Mouse (Mus musculus): ENCODE measurements around the gene St6galnac3. TPM values are rescaled to one million over a fixed set of nuclear protein-coding genes. Genes with fewer than 3 reads are reported as not detected.

St6galnac3 gene
- polyA plus RNA-seq, 1 experiment from 2014 or later: 38.4 TPM

DNA sequence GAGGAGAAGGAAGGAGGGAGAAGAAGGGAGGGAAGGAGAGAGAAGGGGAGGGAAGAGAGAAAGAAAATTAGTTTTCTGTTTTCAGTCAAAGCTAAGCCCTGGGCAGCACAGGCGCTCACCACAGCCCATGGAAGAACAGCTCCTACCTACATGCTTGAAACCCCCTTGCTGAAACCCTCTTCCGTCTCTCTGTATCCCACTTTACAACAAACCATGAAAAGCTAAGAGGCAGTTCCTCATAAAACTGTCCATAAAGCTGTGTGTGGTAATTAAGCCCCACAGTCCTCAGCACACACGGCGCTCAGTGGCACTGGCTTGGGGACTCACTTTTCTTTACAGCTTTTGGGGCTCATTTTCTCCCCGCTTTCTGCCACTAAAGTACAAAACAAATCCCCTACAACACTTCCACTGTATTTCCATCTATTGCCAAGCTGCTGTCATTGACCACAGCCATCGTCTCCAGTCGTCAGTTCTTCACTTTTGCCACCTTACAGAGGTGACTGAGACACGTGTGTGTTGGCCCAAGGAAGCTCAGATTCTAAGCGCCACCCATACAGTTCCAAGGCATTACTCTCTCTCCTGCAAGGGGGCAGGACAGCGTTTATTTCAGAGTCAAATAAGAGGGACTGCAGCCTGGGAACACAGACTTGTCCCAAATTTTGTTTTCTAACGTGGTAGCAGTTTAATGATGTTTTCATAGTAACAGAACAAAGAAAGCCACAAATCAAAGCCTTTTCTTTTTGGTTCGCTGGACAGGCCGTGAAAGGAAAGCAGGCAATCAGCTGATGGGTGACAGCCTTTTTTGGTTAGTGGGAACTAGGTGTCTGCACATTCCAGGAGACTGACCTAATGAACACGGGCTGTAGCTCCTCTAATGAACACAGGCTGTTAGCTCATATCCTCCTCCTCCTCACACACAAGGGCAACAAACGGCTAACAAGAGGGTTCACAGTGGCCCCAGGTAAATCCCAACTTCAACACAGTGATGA is 22.9 kb downstream of the St6galnac3 start:
- WGBS: 56% methylated on average over 15 of the region's 15 CpGs
- no peak overlapping the region for H3K4me3 ChIP-seq
- H3K9me3 ChIP-seq: no peaks in the 10 kb centered on the region
- no peaks in the 10 kb centered on the region for H3K27me3 ChIP-seq (ENCODE audit: insufficient read depth, poor library complexity, severe bottlenecking)
- DNase-seq (ENCODE audit: low spot score): no peak
- H3K36me3 ChIP-seq: peaks cover 3% of the 10 kb centered on the region; the same call in 1 of the 2 replicates
- H3K27ac ChIP-seq: peak overlapping the region; percentile 79
- peaks cover 58% of the 10 kb centered on the region for H3K4me1 ChIP-seq

DNA sequence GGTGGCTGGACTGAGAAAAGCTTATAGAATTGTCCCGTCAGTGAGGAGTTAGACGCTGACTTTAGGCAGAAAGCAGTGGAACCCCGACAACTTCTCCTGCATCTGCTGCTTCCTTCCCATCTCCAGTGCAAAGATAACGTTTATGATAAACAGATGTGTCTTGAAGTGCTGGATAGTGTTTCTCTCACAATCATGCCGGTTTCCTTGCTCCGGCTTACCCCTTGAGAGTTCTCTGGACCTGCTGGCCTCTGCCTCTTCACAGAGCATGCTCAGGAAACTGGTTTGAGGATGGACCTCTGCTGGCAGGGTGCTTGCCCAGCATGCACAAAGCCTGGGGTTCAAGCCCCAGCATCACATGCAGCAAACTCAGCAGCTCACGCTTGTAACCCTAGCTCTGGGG is 23.8 kb downstream of the St6galnac3 start:
- Histone ChIP-seq H3K36me3 (peaks cover 3% of the 10 kb centered on the region; the same call in 1 of the 2 replicates), H3K4me3 (no peak overlapping the region), H3K27ac (peak overlapping the region; percentile 79), H3K4me1 (peaks cover 55% of the 10 kb centered on the region), H3K9me3 (no peaks in the 10 kb centered on the region), H3K27me3 (ENCODE audit: insufficient read depth, poor library complexity, severe bottlenecking) (no peaks in the 10 kb centered on the region)
- no peak for DNase-seq (ENCODE audit: low spot score)
- WGBS: 37% methylated on average over 7 of the region's 7 CpGs

DNA sequence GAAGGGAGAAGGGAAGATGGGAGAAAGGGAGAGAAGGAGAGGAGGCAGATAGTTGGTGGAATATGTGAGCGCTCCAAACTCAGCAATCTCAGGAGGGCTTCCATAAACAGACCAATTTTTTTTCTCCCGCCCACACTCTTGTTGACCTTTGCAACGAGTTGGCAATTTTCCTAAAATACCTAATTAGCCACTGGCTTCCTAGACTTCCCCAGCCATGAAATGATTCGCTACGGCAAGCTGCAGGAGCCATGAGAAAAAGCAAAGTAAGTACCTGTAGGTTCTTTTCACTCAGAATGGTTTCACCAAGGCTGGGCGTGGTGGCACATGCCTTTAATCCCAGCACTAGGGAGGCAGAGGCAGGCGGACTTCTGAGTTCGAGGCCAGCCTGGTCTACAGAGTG is 25.9 kb downstream of the St6galnac3 start:
- no peaks in the 10 kb centered on the region for H3K27me3 ChIP-seq (ENCODE audit: insufficient read depth, poor library complexity, severe bottlenecking)
- peaks cover 3% of the 10 kb centered on the region; the same call in 1 of the 2 replicates for H3K36me3 ChIP-seq
- no peaks in the 10 kb centered on the region for H3K9me3 ChIP-seq
- no peak for DNase-seq (ENCODE audit: low spot score)
- H3K27ac ChIP-seq: no peak overlapping the region
- WGBS: 80% methylated on average over 8 of the region's 8 CpGs
- no peak overlapping the region for H3K4me3 ChIP-seq
- H3K4me1 ChIP-seq: peaks cover 55% of the 10 kb centered on the region

DNA sequence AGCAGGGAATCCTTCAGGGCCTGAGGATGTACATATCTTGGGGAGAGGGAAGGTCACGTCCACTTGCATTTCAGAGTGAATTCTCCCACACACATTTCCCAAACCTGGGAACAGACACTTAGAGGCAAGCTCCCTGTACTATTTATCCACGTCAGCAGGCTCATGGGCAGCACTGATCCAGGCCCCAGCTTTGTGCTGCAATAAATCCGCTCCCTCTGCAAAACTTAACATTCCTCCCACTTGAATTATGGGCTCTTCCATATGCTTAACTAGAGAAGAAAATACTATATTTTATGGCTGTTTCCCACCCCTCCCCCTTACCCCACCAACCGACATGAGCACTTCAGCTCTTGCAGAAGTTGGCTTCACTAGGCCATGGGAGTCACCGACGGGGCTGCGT is 32.0 kb downstream of the St6galnac3 start:
- WGBS: 60% methylated on average over 7 of the region's 7 CpGs
- Histone ChIP-seq H3K36me3 (no peaks in the 10 kb centered on the region), H3K27me3 (ENCODE audit: insufficient read depth, poor library complexity, severe bottlenecking) (no peaks in the 10 kb centered on the region), H3K27ac (peak overlapping the region; percentile 77), H3K4me3 (no peak overlapping the region), H3K4me1 (peaks cover 61% of the 10 kb centered on the region), H3K9me3 (no peaks in the 10 kb centered on the region)
- no peak for DNase-seq (ENCODE audit: low spot score)

DNA sequence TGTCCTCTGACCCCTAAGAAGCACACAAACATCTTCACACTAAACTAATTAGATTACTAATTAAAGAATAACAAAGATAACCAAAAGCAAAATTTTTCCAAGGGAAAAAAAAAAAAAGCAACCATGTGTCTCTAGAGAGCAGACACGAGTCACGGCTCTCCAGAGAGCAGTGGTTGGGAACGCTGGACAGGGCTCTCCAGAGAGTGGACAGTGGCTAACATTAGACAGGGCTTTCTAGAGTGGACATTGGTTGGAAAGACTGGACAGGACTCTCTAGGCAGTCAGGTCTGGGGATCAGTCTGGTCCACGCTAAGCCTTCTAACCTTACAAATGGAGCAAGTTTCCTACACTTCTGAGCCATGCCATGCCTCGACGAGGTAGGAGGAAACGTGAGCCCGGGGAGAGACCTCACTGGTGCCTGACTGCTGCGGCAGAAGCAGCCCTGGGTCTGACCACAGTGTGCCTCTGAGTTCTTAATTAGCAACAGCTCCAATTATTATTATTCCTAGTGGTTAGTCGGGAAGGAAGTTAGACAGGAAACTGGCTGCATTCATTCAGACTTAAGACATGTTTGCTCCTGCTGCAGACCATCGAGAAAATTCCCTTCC is 32.7 kb downstream of the St6galnac3 start:
- H3K36me3 ChIP-seq: no peaks in the 10 kb centered on the region
- no peaks in the 10 kb centered on the region for H3K27me3 ChIP-seq (ENCODE audit: insufficient read depth, poor library complexity, severe bottlenecking)
- 40% methylated on average over 11 of the region's 11 CpGs for WGBS
- H3K9me3 ChIP-seq: no peaks in the 10 kb centered on the region
- H3K4me1 ChIP-seq: peaks cover 57% of the 10 kb centered on the region
- H3K4me3 ChIP-seq: no peak overlapping the region
- no peak for DNase-seq (ENCODE audit: low spot score)
- H3K27ac ChIP-seq: peak overlapping the region; percentile 77

DNA sequence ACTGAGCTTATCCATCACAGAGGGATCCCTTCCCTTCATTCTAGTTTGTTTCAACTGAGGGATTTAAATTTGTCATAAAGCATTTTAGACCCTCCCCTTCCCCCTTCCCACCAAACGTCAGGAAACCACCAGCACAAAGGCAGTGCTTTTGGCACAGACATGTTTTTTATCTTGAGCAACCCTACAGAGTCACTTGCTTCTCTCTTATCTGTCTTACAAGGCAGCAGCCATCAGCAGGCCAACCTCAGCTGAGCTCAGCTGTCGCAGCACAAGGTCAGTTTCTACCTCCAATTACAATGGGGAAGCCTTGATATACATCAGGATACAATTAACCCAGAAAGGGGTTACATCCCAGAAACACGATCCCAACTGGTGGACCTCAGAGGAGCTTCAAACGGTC is 33.4 kb downstream of the St6galnac3 start:
- Histone ChIP-seq H3K27me3 (ENCODE audit: insufficient read depth, poor library complexity, severe bottlenecking) (no peaks in the 10 kb centered on the region; the same call in 1 of the 2 replicates), H3K4me1 (peaks cover 55% of the 10 kb centered on the region), H3K4me3 (no peak overlapping the region), H3K36me3 (no peaks in the 10 kb centered on the region), H3K9me3 (no peaks in the 10 kb centered on the region), H3K27ac (peak overlapping the region; percentile 77)
- 16% methylated on average over 4 of the region's 4 CpGs for WGBS
- no peak for DNase-seq (ENCODE audit: low spot score)

DNA sequence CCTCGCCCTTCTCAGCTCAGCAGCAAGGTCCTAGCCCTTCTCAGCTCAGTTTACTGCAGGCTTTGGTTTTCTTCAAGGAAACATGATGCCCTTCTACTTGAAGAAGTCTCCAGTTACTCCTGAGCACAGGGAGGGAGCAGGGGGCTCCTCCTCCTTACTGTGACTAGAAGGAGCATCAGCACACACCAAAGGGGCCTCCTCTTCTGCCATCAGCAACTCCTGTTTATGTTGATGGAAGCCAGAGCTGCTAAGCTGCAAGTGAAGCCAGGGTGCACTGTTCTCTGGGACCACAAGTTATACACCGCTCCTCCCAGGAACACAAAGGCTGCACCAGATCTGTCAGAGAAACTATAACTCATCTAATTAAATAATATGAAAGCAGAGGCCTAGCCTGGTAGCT is 34.4 kb downstream of the St6galnac3 start:
- no peaks in the 10 kb centered on the region; the same call in 1 of the 2 replicates for H3K27me3 ChIP-seq (ENCODE audit: insufficient read depth, poor library complexity, severe bottlenecking)
- no peaks in the 10 kb centered on the region for H3K36me3 ChIP-seq
- peak overlapping the region; percentile 36; the same call in 1 of the 2 replicates for H3K4me3 ChIP-seq
- H3K9me3 ChIP-seq: no peaks in the 10 kb centered on the region
- H3K27ac ChIP-seq: peak overlapping the region; percentile 77
- 31% methylated on average over 2 of the region's 2 CpGs for WGBS
- no peak for DNase-seq (ENCODE audit: low spot score)
- H3K4me1 ChIP-seq: peaks cover 55% of the 10 kb centered on the region

DNA sequence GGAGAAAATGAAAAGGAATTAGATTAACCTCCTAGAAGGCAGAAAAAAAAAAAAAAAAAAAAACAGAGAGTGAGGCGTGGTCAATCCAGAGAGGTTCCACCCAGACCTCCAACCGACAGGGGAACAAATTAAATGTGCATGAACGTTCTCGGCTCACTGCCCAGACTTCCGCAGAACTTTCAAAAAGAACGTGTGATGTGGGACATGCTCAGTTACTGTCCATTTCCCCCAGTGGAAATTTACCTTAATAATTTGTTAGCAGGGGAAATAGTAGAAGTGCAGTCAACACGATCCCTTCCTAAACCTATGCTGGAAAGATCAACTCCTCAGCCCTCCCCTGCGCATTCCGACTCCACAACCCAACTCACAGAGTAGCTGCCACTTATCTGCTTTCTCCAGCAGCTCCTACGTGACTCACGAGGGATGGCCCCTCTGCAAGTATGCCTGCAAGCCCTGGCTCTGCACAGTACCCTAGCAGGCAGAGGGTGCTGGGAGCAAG is 35.1 kb downstream of the St6galnac3 start:
- 27% methylated on average over 11 of the region's 11 CpGs for WGBS
- Histone ChIP-seq H3K4me1 (peaks cover 55% of the 10 kb centered on the region), H3K4me3 (peak overlapping the region; percentile 36), H3K36me3 (no peaks in the 10 kb centered on the region), H3K27me3 (ENCODE audit: insufficient read depth, poor library complexity, severe bottlenecking) (no peaks in the 10 kb centered on the region; the same call in 1 of the 2 replicates), H3K27ac (peak overlapping the region; percentile 77), H3K9me3 (no peaks in the 10 kb centered on the region)
- peak; percentile 95 for DNase-seq (ENCODE audit: low spot score)

DNA sequence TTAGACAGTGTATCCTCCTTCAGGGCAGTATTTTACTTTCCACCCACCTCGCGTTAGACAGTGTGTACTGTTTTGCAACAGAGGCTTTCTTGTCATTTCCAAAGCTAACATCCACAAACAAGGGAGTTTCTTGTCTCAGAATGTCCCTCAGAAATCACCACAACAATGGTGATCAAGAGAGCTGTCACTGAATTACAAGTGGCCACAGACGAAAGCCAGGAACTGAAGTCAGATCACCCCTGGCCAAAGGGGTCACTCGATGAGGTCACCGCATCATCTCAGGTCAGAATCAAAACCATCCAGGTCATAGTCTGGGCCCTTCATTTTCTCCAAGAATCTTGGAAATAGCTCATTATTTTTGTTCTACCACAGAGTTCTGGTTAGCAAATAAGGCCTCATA is 37.1 kb downstream of the St6galnac3 start:
- WGBS: 45% methylated on average over 5 of the region's 5 CpGs

DNA sequence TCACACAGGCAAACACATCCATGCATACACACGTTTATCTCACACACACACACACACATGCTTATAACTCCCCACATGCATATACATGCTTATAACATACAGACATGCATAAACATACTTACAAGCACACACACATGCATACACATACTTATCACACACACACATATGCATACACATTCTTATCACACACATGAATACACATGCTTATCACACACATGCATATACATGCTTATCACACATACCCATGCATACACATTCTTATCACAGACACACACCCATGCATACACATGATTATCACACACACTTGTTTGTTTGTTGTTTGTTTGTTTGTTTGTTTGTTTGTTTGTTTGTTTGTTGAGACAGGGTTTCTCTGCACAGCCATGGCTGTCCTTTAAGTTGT is 40.1 kb downstream of the St6galnac3 start:
- H3K36me3 ChIP-seq: no peaks in the 10 kb centered on the region
- DNase-seq (ENCODE audit: low spot score): no peak
- peaks cover 24% of the 10 kb centered on the region for H3K4me1 ChIP-seq
- no peak overlapping the region for H3K27ac ChIP-seq
- H3K9me3 ChIP-seq: no peaks in the 10 kb centered on the region
- H3K4me3 ChIP-seq: no peak overlapping the region
- peaks cover 3% of the 10 kb centered on the region; the same call in 1 of the 2 replicates for H3K27me3 ChIP-seq (ENCODE audit: insufficient read depth, poor library complexity, severe bottlenecking)
- 82% methylated on average over 1 of the region's 1 CpGs for WGBS

More for the DNA sequence above, 37.1 kb downstream of the St6galnac3 start:
- Histone ChIP-seq H3K36me3 (no peaks in the 10 kb centered on the region), H3K4me3 (no peak overlapping the region), H3K27ac (no peak overlapping the region), H3K4me1 (peaks cover 50% of the 10 kb centered on the region), H3K27me3 (ENCODE audit: insufficient read depth, poor library complexity, severe bottlenecking) (no peaks in the 10 kb centered on the region; the same call in 1 of the 2 replicates), H3K9me3 (no peaks in the 10 kb centered on the region)
- no peak for DNase-seq (ENCODE audit: low spot score)

DNA sequence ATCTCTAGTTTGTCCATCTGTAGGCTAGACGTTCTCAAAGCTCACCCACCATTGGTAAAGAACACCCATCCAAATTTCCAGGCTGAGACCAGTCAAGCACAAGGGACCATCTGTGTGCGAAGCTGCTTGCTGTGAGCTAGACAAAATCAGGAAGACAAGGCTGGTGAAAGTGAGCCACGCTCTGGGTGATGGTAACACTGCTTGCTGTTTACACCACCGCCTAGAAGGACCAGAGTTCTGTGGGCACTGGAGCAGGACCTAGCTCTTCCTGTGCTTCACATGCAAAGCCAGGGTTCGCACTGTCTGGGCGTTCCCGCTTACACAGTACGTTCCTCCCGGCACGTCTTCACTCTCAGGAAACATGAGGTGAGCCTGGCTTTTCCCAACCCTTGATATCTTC is 42.7 kb downstream of the St6galnac3 start:
- DNase-seq (ENCODE audit: low spot score): no peak
- 88% methylated on average over 10 of the region's 10 CpGs for WGBS
- Histone ChIP-seq H3K27me3 (ENCODE audit: insufficient read depth, poor library complexity, severe bottlenecking) (peaks cover 11% of the 10 kb centered on the region; the same call in 1 of the 2 replicates), H3K4me3 (no peak overlapping the region), H3K9me3 (no peaks in the 10 kb centered on the region), H3K36me3 (no peaks in the 10 kb centered on the region), H3K27ac (no peak overlapping the region), H3K4me1 (peaks cover 22% of the 10 kb centered on the region)

DNA sequence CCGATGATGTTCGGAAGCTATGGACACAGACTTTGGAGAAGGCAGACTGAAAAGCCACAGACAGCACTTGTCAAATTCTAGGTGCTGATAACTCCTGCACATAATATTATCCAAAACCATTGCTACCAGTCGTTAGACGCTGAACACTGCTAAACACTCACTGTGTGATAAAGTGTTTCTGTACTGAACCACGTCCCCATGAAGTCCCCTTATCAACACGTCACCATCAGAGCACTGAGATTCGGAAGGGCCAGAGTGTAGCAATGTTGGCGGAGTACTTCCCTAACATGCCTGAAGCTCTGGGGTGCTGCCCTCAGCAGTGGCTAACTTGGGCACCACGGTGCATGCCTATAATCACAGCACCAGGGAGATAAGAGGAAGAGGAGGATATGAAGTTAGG is 43.3 kb downstream of the St6galnac3 start:
- Histone ChIP-seq H3K4me1 (peaks cover 24% of the 10 kb centered on the region), H3K36me3 (no peaks in the 10 kb centered on the region), H3K9me3 (no peaks in the 10 kb centered on the region), H3K4me3 (no peak overlapping the region), H3K27ac (no peak overlapping the region), H3K27me3 (ENCODE audit: insufficient read depth, poor library complexity, severe bottlenecking) (peaks cover 11% of the 10 kb centered on the region; the same call in 1 of the 2 replicates)
- 58% methylated on average over 9 of the region's 9 CpGs for WGBS
- no peak for DNase-seq (ENCODE audit: low spot score)

DNA sequence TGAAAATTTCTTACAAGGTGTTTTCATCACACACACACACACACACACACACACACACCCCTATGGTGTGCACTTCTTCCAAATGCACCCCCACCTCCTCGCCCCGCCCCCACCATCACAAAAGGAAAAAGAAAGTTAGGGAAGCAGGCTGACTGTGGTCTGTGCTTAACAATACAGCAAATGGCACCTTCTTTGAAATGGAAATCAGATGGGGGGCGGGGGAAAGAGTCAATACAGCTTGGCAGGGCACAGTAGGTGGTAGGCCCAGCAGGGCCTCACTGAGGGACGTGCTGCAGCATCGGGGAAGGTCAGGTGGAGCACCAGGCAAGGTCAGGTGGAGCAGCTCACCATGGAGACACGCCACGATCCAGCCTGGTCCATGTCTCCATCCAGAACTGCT is 49.1 kb downstream of the St6galnac3 start:
- 37% methylated on average over 7 of the region's 7 CpGs for WGBS
- peaks cover 60% of the 10 kb centered on the region for H3K4me1 ChIP-seq
- H3K36me3 ChIP-seq: no peaks in the 10 kb centered on the region
- H3K9me3 ChIP-seq: no peaks in the 10 kb centered on the region
- no peak overlapping the region for H3K27ac ChIP-seq
- no peak for DNase-seq (ENCODE audit: low spot score)
- H3K27me3 ChIP-seq (ENCODE audit: insufficient read depth, poor library complexity, severe bottlenecking): peaks cover 11% of the 10 kb centered on the region; the same call in 1 of the 2 replicates
- no peak overlapping the region for H3K4me3 ChIP-seq

All from heart, embryonic 10.5 days (tissue).